Mouse (Mus musculus): ENCODE data around the gene AC141477.1.

- no peak for TF ChIP-seq CTCF (IDR thresholded peaks at IDR 0.05; ENCODE audit: low read depth)
- TF ChIP-seq EP300 (IDR thresholded peaks at IDR 0.05; ENCODE audit: low read depth): no peak
Observed at GRCm38 (mm10) chr10:76486302-76486701, 46.1 kb upstream of the AC141477.1 start.

All from liver, postnatal 0 days (tissue).